Mouse (Mus musculus) forebrain, embryonic 14.5 days (tissue): ENCODE measurements around the gene Stx6. TPM values are rescaled to one million over a fixed set of nuclear protein-coding genes. Genes with fewer than 3 reads are reported as not detected.
A peak's percentile ranks its signal among the peaks of the same experiment; 100 is the strongest.

Source experiments
- ATAC-seq: fragments of 200-750 bp; cut with Nextera tagmentation; 2 replicates; pipeline ENCODE4 v1.8.0; 2017; ENCODE audit warnings: mild to moderate bottlenecking, moderate library complexity
- DNase-seq: peaks from one replicate; pipeline ENCODE4 v3.0.0-alpha.2; 2015; ENCODE audit warnings: low spot score
- H3K27ac ChIP-seq: fragments of 300-500 bp; sonication (generic); 2 replicates; pipeline ENCODE4 v1.5.1; 2014; ENCODE audit warnings: low read depth, mild to moderate bottlenecking, control low read depth, low read length, moderate library complexity
- H3K27me3 ChIP-seq: fragments of 300-500 bp; sonication (generic); replicated peaks from 2 replicates; pipeline ENCODE4 v1.6.1; 2014; ENCODE audit warnings: low read length, control low read depth, mixed read lengths; ENCODE audit not compliant: control insufficient read depth, insufficient read depth
- H3K36me3 ChIP-seq: fragments of 300-500 bp; sonication (generic); 2 replicates; pipeline ENCODE4 v1.6.1; 2014; ENCODE audit warnings: low read length, control low read depth; ENCODE audit not compliant: control insufficient read depth, insufficient read depth
- H3K4me1 ChIP-seq: fragments of 300-500 bp; sonication (generic); 2 replicates; pipeline ENCODE4 v1.6.1; 2014; ENCODE audit warnings: antibody characterized with exemption, low read length, control low read depth; ENCODE audit not compliant: control insufficient read depth, insufficient read depth
- H3K4me2 ChIP-seq: fragments of 300-500 bp; sonication (generic); 2 replicates; pipeline ENCODE4 v1.6.1; 2014; ENCODE audit warnings: mild to moderate bottlenecking, control low read depth, low read length
- H3K4me3 ChIP-seq: fragments of 300-500 bp; sonication (generic); 2 replicates; pipeline ENCODE4 v1.5.1; 2014; ENCODE audit warnings: low read depth, low read length, control low read depth
- H3K9ac ChIP-seq: fragments of 300-500 bp; sonication (generic); 2 replicates; pipeline ENCODE4 v1.6.1; 2014; ENCODE audit warnings: mild to moderate bottlenecking, low read length, control low read depth, moderate library complexity
- H3K9me3 ChIP-seq: fragments of 300-500 bp; sonication (generic); replicated peaks from 2 replicates; pipeline ENCODE4 v1.6.1; 2016; ENCODE audit warnings: low read length, control low read depth, mixed read lengths; ENCODE audit not compliant: control insufficient read depth
- WGBS: fragments of 180-500 bp; shearing (Covaris S2); extraction: QIAGEN DNeasy Blood & Tissue Kit; methylation state at CpG from one replicate; pipeline ENCODE4 v1.1.7; 2014; 5-methylcytosine and 5-hydroxymethylcytosine counted together
- polyA plus RNA-seq: library from polyadenylated mRNA; unstranded; fragments of >200 nt; fragmentation: Nextera tagmentation; extraction: Ambion mirVana; gene quantifications from 2 replicates; pipeline ENCODE4 v1.2.1, GENCODE M21; 2014

Stx6 gene
- polyA plus RNA-seq, 1 experiment from 2014 or later: 97.7 TPM

- Histone ChIP-seq H3K27me3 (peaks cover 4% of the 10 kb centered on the region; the same call in 1 of the 2 replicates), H3K4me3 (no peak overlapping the region), H3K9ac (no peak overlapping the region), H3K27ac (no peak overlapping the region), H3K36me3 (no peaks in the 10 kb centered on the region), H3K4me2 (no peak overlapping the region), H3K9me3 (no peaks in the 10 kb centered on the region), H3K4me1 (peaks cover 26% of the 10 kb centered on the region)
- ATAC-seq (no peak), DNase-seq (no peak)
- 77% methylated on average over 6 of the region's 6 CpGs for WGBS
Observed at GRCm38 (mm10) chr1:155239962-155240717, 81.6 kb downstream of the Stx6 start.

DNA sequence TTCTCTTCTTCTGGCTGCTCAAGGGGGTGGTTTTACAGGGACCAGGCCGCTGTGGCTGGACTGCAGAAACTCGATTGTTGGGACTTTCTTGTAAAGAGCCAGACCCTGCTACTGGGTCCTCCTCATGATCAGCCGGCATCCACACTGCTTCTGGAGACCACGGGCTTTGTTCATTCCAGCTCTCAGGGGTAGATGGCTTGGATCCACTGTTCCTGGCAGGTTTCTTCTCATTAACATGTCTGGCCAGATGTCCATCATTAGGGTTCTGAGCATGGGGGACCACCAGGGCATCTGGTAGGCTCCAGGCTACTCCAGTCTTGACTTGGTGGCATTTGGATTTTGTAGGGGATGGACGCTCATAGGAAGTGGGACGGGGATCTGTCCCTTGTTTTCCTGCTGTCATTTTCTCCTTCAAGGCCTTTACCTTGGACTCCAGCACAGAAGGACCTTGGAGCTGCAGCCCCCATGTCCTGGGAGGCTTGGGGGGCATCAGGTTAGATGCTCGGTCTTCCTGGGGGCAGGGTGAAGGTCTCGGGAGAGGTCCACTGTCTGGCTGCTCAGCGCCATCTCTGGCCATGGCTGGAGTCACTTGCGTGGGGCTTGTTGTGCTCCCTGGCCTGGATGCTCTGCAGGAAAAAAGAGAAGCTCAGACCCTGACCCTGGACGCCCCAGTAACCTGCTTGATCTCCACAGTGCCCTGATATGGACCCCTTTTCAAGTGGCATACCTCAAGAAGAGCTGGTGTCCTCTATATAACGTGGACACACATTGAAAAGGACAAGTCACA lies 83.4 kb downstream of the Stx6 start:
- DNase-seq (no peak), ATAC-seq (no peak)
- H3K4me2 ChIP-seq: no peak overlapping the region
- no peak overlapping the region for H3K9ac ChIP-seq
- no peaks in the 10 kb centered on the region for H3K9me3 ChIP-seq
- peaks cover 14% of the 10 kb centered on the region for H3K4me1 ChIP-seq
- no peak overlapping the region for H3K4me3 ChIP-seq
- peaks cover 4% of the 10 kb centered on the region; the same call in 1 of the 2 replicates for H3K27me3 ChIP-seq
- 77% methylated on average over 12 of the region's 12 CpGs for WGBS
- H3K27ac ChIP-seq: no peak overlapping the region
- H3K36me3 ChIP-seq: no peaks in the 10 kb centered on the region

- DNase-seq (no peak), ATAC-seq (no peak)
- H3K27me3 ChIP-seq: peaks cover 4% of the 10 kb centered on the region; the same call in 1 of the 2 replicates
- no peaks in the 10 kb centered on the region for H3K36me3 ChIP-seq
- H3K4me1 ChIP-seq: peaks cover 9% of the 10 kb centered on the region
- no peaks in the 10 kb centered on the region for H3K9me3 ChIP-seq
- 72% methylated on average over 1 of the region's 1 CpGs for WGBS
- no peak overlapping the region for H3K9ac ChIP-seq
- no peak overlapping the region for H3K27ac ChIP-seq
- H3K4me2 ChIP-seq: no peak overlapping the region
- no peak overlapping the region for H3K4me3 ChIP-seq
Observed at GRCm38 (mm10) chr1:155242488-155242745, 83.9 kb downstream of the Stx6 start.

GRCm38 (mm10) chr1:155243797-155244770 lies 85.6 kb downstream of the Stx6 start, which contains the start of gene BC034090:
BC034090 (minus strand) TSS chr1:155244444.
- Histone ChIP-seq H3K4me2 (peak within 1 kb of the TSS; percentile 89), H3K36me3 (no peaks in the 10 kb centered on the region), H3K27ac (peak within 1 kb of the TSS; percentile 44; the same call in 1 of the 2 replicates), H3K9me3 (no peaks in the 10 kb centered on the region), H3K4me3 (peak within 1 kb of the TSS; percentile 43), H3K27me3 (peaks cover 4% of the 10 kb centered on the region; the same call in 1 of the 2 replicates), H3K9ac (peak within 1 kb of the TSS; percentile 74), H3K4me1 (peaks cover 7% of the 10 kb centered on the region; the same call in 1 of the 2 replicates)
- 4% methylated on average over 61 of the region's 85 CpGs for WGBS
- DNase-seq (peak; percentile 48), ATAC-seq (peak; percentile 66)

- Histone ChIP-seq H3K36me3 (no peaks in the 10 kb centered on the region), H3K9ac (peak overlapping the region; percentile 74), H3K4me3 (peak overlapping the region; percentile 43), H3K9me3 (no peaks in the 10 kb centered on the region), H3K4me1 (peaks cover 3% of the 10 kb centered on the region; the same call in 1 of the 2 replicates), H3K4me2 (peak overlapping the region; percentile 89), H3K27ac (no peak overlapping the region), H3K27me3 (peaks cover 4% of the 10 kb centered on the region; the same call in 1 of the 2 replicates)
- ATAC-seq (no peak), DNase-seq (no peak)
- 4% methylated on average over 29 of the region's 29 CpGs for WGBS
Observed at GRCm38 (mm10) chr1:155244771-155245211, 86.3 kb downstream of the Stx6 start.

- H3K9me3 ChIP-seq: no peaks in the 10 kb centered on the region
- H3K36me3 ChIP-seq: no peaks in the 10 kb centered on the region
- no peak overlapping the region for H3K4me3 ChIP-seq
- 70% methylated on average over 7 of the region's 7 CpGs for WGBS
- H3K9ac ChIP-seq: no peak overlapping the region
- H3K27me3 ChIP-seq: peaks cover 4% of the 10 kb centered on the region; the same call in 1 of the 2 replicates
- H3K4me1 ChIP-seq: peaks cover 3% of the 10 kb centered on the region; the same call in 1 of the 2 replicates
- no peak overlapping the region for H3K4me2 ChIP-seq
- no peak for ATAC-seq
- no peak for DNase-seq
- no peak overlapping the region for H3K27ac ChIP-seq
Observed at GRCm38 (mm10) chr1:155245516-155245915, 87.0 kb downstream of the Stx6 start.

GRCm38 (mm10) chr1:155247441-155247840 lies 88.9 kb downstream of the Stx6 start:
- no peaks in the 10 kb centered on the region for H3K9me3 ChIP-seq
- ATAC-seq (no peak), DNase-seq (no peak)
- no peaks in the 10 kb centered on the region for H3K36me3 ChIP-seq
- no peak overlapping the region for H3K27ac ChIP-seq
- no peak overlapping the region for H3K9ac ChIP-seq
- WGBS: 46% methylated on average over 5 of the region's 5 CpGs
- H3K4me1 ChIP-seq: peaks cover 3% of the 10 kb centered on the region; the same call in 1 of the 2 replicates
- peaks cover 4% of the 10 kb centered on the region; the same call in 1 of the 2 replicates for H3K27me3 ChIP-seq
- H3K4me2 ChIP-seq: no peak overlapping the region
- H3K4me3 ChIP-seq: no peak overlapping the region

GRCm38 (mm10) chr1:155248041-155248440 lies 89.5 kb downstream of the Stx6 start:
- WGBS: 80% methylated on average over 5 of the region's 5 CpGs

More at GRCm38 (mm10) chr1:155248041-155248440, 89.5 kb downstream of the Stx6 start:
- Histone ChIP-seq H3K36me3 (no peaks in the 10 kb centered on the region), H3K4me3 (no peak overlapping the region), H3K9me3 (no peaks in the 10 kb centered on the region), H3K9ac (no peak overlapping the region), H3K27ac (no peak overlapping the region), H3K4me2 (no peak overlapping the region), H3K27me3 (peaks cover 4% of the 10 kb centered on the region; the same call in 1 of the 2 replicates), H3K4me1 (peaks cover 3% of the 10 kb centered on the region; the same call in 1 of the 2 replicates)
- no peak for DNase-seq
- no peak for ATAC-seq
